Mouse (Mus musculus) testis, adult 2 months (tissue): Measurements from ENCODE around the gene Atp6v0e. TPM values are rescaled to one million over a fixed set of nuclear protein-coding genes. Genes with fewer than 3 reads are reported as not detected.

Experiments
- H3K27ac ChIP-seq: fragments of 200-500 bp; 2 replicates; pipeline ENCODE4 v1.5.1; 2012; ENCODE audit warnings: low read depth, low read length; ENCODE audit not compliant: control insufficient read depth, insufficient read depth
- H3K27me3 ChIP-seq: fragments of 200-500 bp; 2 replicates; pipeline ENCODE4 v1.6.1; 2012; ENCODE audit warnings: mild to moderate bottlenecking, low read length, moderate library complexity; ENCODE audit not compliant: control insufficient read depth, insufficient read depth
- H3K36me3 ChIP-seq: fragments of 200-500 bp; 2 replicates; pipeline ENCODE4 v1.6.1; 2012; ENCODE audit warnings: mild to moderate bottlenecking, low read length; ENCODE audit not compliant: control insufficient read depth, insufficient read depth
- H3K4me1 ChIP-seq: fragments of 200-500 bp; 2 replicates; pipeline ENCODE4 v1.6.1; 2012; ENCODE audit warnings: low read length; ENCODE audit not compliant: control insufficient read depth, insufficient read depth
- H3K4me3 ChIP-seq: fragments of 200-500 bp; 2 replicates; pipeline ENCODE4 v1.5.1; 2012; ENCODE audit warnings: low read depth, mild to moderate bottlenecking, low read length, moderate library complexity, mixed read lengths; ENCODE audit not compliant: control insufficient read depth
- CTCF ChIP-seq: fragments of 200-500 bp; IDR thresholded peaks from 2 replicates; pipeline ENCODE4 v1.5.1; 2012; ENCODE audit warnings: low read depth, mild to moderate bottlenecking, inconsistent platforms, low read length, moderate library complexity; ENCODE audit not compliant: control insufficient read depth, insufficient read depth, insufficient replicate concordance
- POLR2A ChIP-seq: fragments of 200-500 bp; IDR thresholded peaks from 2 replicates; pipeline ENCODE4 v1.6.1; 2012; ENCODE audit warnings: low read depth, mild to moderate bottlenecking, inconsistent platforms, low read length, moderate library complexity; ENCODE audit not compliant: control insufficient read depth
- polyA plus RNA-seq: library from polyadenylated mRNA; depleted of rRNA; stranded (reverse); fragments of >200 nt; gene quantifications from 2 replicates; pipeline ENCODE4 v1.2.3, GENCODE M21; 2012

Atp6v0e gene
- polyA plus RNA-seq, 1 experiment: 101 TPM

- no peak for TF ChIP-seq CTCF
- TF ChIP-seq POLR2A: no peak
- no peak overlapping the region for H3K27ac ChIP-seq
Observed at GRCm38 (mm10) chr17:26650451-26651363, 12.3 kb upstream of the Atp6v0e start.

DNA sequence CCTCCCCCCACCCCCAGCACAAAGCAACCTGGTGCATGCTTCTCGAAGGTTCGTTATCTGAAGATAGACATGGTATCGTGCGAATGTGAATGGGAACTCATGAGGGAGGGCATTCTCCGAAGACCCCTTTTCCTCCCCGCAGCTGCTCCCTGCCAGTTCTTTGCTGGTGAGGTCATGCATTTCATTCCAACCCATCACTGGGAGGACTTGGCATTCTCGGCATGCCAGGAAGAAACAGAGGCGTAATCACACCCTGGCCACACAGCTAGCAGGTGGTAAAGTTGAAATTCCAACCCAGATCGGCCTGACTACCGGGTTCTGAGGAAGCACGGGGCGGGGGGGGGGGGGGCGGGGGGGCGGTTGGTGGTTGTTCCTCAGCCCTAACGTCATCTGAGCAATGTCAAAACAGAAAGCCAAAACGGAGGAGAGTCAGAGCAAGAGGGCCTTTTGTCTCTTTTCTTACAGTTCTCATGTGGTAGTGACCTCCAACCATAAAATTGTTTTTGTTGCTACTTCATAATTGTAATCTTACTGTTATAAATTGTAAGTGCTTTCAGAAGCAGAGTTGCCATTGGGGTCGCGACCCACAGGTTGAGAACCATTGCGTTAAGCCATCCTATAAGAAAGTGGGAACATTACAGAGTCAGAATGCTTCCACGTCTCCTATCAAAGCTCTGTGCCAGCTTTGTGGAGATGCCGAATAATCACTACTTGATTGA is 4.0 kb upstream of the Atp6v0e start:
- Histone ChIP-seq H3K4me1 (peaks cover 20% of the 10 kb centered on the region), H3K27me3 (no peaks in the 10 kb centered on the region), H3K36me3 (no peaks in the 10 kb centered on the region), H3K4me3 (peak overlapping the region; percentile 42), H3K27ac (peak overlapping the region; percentile 69)
- no peak for TF ChIP-seq CTCF
- 0 out of 2 replicates have a peak, but pooled peaks have one; percentile 9 for TF ChIP-seq POLR2A

More at GRCm38 (mm10) chr17:26650451-26651363, 12.3 kb upstream of the Atp6v0e start:
- Histone ChIP-seq H3K36me3 (no peaks in the 10 kb centered on the region), H3K27me3 (no peaks in the 10 kb centered on the region), H3K4me3 (no peak overlapping the region), H3K4me1 (0 out of 2 replicates have a peak, but pooled peaks cover 3% of the 10 kb centered on the region)

GRCm38 (mm10) chr17:26659573-26659915 is 3.5 kb upstream of the Atp6v0e start:
- peaks cover 20% of the 10 kb centered on the region for H3K4me1 ChIP-seq
- TF ChIP-seq CTCF (no peak), POLR2A (no peak)
- H3K27me3 ChIP-seq: no peaks in the 10 kb centered on the region
- H3K4me3 ChIP-seq: peak overlapping the region; percentile 42
- no peaks in the 10 kb centered on the region for H3K36me3 ChIP-seq
- H3K27ac ChIP-seq: peak overlapping the region; percentile 69

GRCm38 (mm10) chr17:26660192-26660912 is 2.7 kb upstream of the Atp6v0e start:
- peak; percentile 74; the same call in 1 of the 2 replicates for TF ChIP-seq CTCF
- TF ChIP-seq POLR2A: no peak
- Histone ChIP-seq H3K4me3 (peak overlapping the region; percentile 69), H3K36me3 (no peaks in the 10 kb centered on the region), H3K27me3 (no peaks in the 10 kb centered on the region), H3K4me1 (peaks cover 17% of the 10 kb centered on the region), H3K27ac (peak overlapping the region; percentile 12; the same call in 1 of the 2 replicates)

- Histone ChIP-seq H3K27ac (no peak overlapping the region), H3K4me1 (peaks cover 17% of the 10 kb centered on the region), H3K4me3 (no peak overlapping the region), H3K36me3 (no peaks in the 10 kb centered on the region), H3K27me3 (no peaks in the 10 kb centered on the region)
- TF ChIP-seq POLR2A (no peak), CTCF (no peak)
Observed at GRCm38 (mm10) chr17:26662204-26662603, 827 bp upstream of the Atp6v0e start.

DNA sequence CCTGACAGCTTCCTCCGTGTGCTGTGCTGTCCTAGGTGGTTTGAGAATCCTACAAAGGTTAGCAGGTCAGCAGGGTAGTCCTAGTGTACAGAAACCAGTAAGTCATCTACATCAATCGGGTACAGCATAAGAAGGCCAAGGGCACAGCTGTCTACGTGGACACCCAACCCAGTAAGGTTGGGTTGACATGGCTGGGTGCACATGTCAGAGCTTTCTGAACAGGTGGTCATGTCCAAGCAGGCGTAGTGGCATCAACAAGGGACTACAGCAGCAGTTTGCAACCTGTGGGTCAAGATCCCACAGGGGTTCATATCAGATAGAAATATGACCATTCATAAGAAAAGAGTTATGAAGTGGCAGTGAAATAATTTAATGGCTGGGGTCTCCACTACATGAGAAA is 2.6 kb downstream of the Atp6v0e start:
- H3K4me1 ChIP-seq: peaks cover 7% of the 10 kb centered on the region
- no peak overlapping the region for H3K4me3 ChIP-seq
- TF ChIP-seq POLR2A (no peak), CTCF (no peak)
- no peaks in the 10 kb centered on the region for H3K36me3 ChIP-seq
- no peaks in the 10 kb centered on the region for H3K27me3 ChIP-seq
- no peak overlapping the region for H3K27ac ChIP-seq
